Mouse (Mus musculus): ENCODE data around the gene 6030452D12Rik. TPM values are rescaled to one million over a fixed set of nuclear protein-coding genes. Genes with fewer than 3 reads are reported as not detected.

The 6030452D12Rik gene
- total RNA-seq, 1 experiment from 2014 or later = not detected

- DNase-seq = no peak
Observed at GRCm38 (mm10) chr8:106518763-106519162, 18.4 kb downstream of the 6030452D12Rik start.

GRCm38 (mm10) chr8:106520578-106520977 is 20.3 kb downstream of the 6030452D12Rik start:
- DNase-seq = no peak

GRCm38 (mm10) chr8:106521845-106522244 is 21.5 kb downstream of the 6030452D12Rik start:
- no peak for DNase-seq

- no peak for DNase-seq
Observed at GRCm38 (mm10) chr8:106526725-106527124, 26.4 kb downstream of the 6030452D12Rik start.

- peak; percentile 45 for DNase-seq
Observed at GRCm38 (mm10) chr8:106527241-106528036, 27.1 kb downstream of the 6030452D12Rik start.

GRCm38 (mm10) chr8:106528596-106529249 is 28.4 kb downstream of the 6030452D12Rik start:
- DNase-seq = no peak

- no peak for DNase-seq
Observed at GRCm38 (mm10) chr8:106529885-106530482, 29.7 kb downstream of the 6030452D12Rik start.

- DNase-seq = peak; percentile 47
Observed at GRCm38 (mm10) chr8:106530566-106530965, 30.2 kb downstream of the 6030452D12Rik start.

- DNase-seq = no peak
Observed at GRCm38 (mm10) chr8:106533709-106534108, 33.4 kb downstream of the 6030452D12Rik start.

- peak; percentile 73 for DNase-seq
Observed at GRCm38 (mm10) chr8:106534449-106534848, 34.1 kb downstream of the 6030452D12Rik start.

- DNase-seq = no peak
Observed at GRCm38 (mm10) chr8:106535448-106535847, 35.1 kb downstream of the 6030452D12Rik start.

GRCm38 (mm10) chr8:106539193-106539592 is 38.9 kb downstream of the 6030452D12Rik start:
- no peak for DNase-seq

GRCm38 (mm10) chr8:106541002-106541401 is 40.7 kb downstream of the 6030452D12Rik start:
- DNase-seq = no peak

- no peak for DNase-seq
Observed at GRCm38 (mm10) chr8:106543043-106543442, 42.7 kb downstream of the 6030452D12Rik start.

GRCm38 (mm10) chr8:106545149-106545548 is 44.8 kb downstream of the 6030452D12Rik start:
- no peak for DNase-seq

GRCm38 (mm10) chr8:106546746-106547145 is 46.4 kb downstream of the 6030452D12Rik start:
- no peak for DNase-seq

GRCm38 (mm10) chr8:106548366-106548936 is 48.1 kb downstream of the 6030452D12Rik start:
- no peak for DNase-seq

- DNase-seq = no peak
Observed at GRCm38 (mm10) chr8:106550906-106551305, 50.6 kb downstream of the 6030452D12Rik start.

GRCm38 (mm10) chr8:106554011-106554410 is 53.7 kb downstream of the 6030452D12Rik start:
- DNase-seq = no peak

- DNase-seq = no peak
Observed at GRCm38 (mm10) chr8:106556068-106556645, 55.8 kb downstream of the 6030452D12Rik start.

Data from adrenal gland, postnatal 14 days (tissue).